Mouse (Mus musculus) lung, embryonic 15.5 days (tissue): ENCODE results near the gene Adam10. TPM values are rescaled to one million over a fixed set of nuclear protein-coding genes. Genes with fewer than 3 reads are reported as not detected.

Experiments
- ATAC-seq: fragments of 200-750 bp; cut with Nextera tagmentation; 2 replicates; pipeline ENCODE4 v1.8.0; 2017; ENCODE audit warnings: moderate number of reproducible peaks, borderline replicate concordance; ENCODE audit not compliant: low FRiP score, low TSS enrichment; ENCODE audit errors: extremely low read depth
- H3K27ac ChIP-seq: fragments of 300-500 bp; sonication (generic); 2 replicates; pipeline ENCODE4 v1.5.1; 2015; ENCODE audit warnings: moderate library complexity, mild to moderate bottlenecking, inconsistent platforms
- H3K27me3 ChIP-seq: fragments of 300-500 bp; sonication (generic); 2 replicates; pipeline ENCODE4 v1.6.1; 2015; ENCODE audit warnings: inconsistent platforms
- H3K36me3 ChIP-seq: fragments of 300-500 bp; sonication (generic); 2 replicates; pipeline ENCODE4 v1.6.1; 2015; ENCODE audit warnings: inconsistent platforms
- H3K4me1 ChIP-seq: fragments of 300-500 bp; sonication (generic); 2 replicates; pipeline ENCODE4 v1.6.1; 2015; ENCODE audit warnings: inconsistent platforms
- H3K4me2 ChIP-seq: fragments of 300-500 bp; sonication (generic); 2 replicates; pipeline ENCODE4 v1.6.1; 2015; ENCODE audit warnings: inconsistent platforms, mild to moderate bottlenecking, moderate library complexity
- H3K4me3 ChIP-seq: fragments of 300-500 bp; sonication (generic); 2 replicates; pipeline ENCODE4 v1.5.1; 2015; ENCODE audit warnings: mild to moderate bottlenecking, inconsistent platforms
- H3K9ac ChIP-seq: fragments of 300-500 bp; sonication (generic); 2 replicates; pipeline ENCODE4 v1.6.1; 2015; ENCODE audit warnings: inconsistent platforms
- H3K9me3 ChIP-seq: fragments of 300-500 bp; sonication (generic); 2 replicates; pipeline ENCODE4 v1.6.1; 2016; ENCODE audit warnings: inconsistent platforms
- WGBS: fragments of 180-500 bp; shearing (Covaris S2); methylation state at CpG from one replicate; pipeline ENCODE4 v1.1.7; 2015; 5-methylcytosine and 5-hydroxymethylcytosine counted together
- polyA plus RNA-seq: library from polyadenylated mRNA; unstranded; fragments of >200 nt; fragmentation: Nextera tagmentation; extraction: Ambion mirVana; gene quantifications from 2 replicates; pipeline ENCODE4 v1.2.1, GENCODE M21; 2015

Adam10 gene
- polyA plus RNA-seq, 1 experiment from 2014 or later = 85.7 TPM

DNA sequence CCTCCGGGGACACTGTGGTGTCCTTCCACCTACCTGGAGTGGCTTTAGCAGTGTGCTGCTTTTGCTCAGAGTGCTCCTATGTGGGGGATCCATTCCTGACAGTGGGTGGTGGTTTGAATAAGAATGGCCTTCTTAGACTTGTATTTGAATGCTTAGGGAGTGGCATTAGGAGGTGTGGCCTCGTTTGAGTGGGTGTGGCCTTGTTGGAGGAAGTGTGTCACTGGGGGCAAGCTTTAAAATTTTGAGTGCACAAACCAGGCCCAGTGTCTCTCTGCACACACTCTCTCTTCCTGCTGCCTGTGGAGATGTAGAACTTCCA, 116.6 kb downstream of the Adam10 start:
- Histone ChIP-seq H3K27me3 (no peaks in the 10 kb centered on the region), H3K4me1 (peaks cover 7% of the 10 kb centered on the region; the same call in 1 of the 2 replicates), H3K4me2 (no peak overlapping the region), H3K9me3 (no peaks in the 10 kb centered on the region), H3K27ac (no peak overlapping the region), H3K36me3 (no peaks in the 10 kb centered on the region), H3K9ac (no peak overlapping the region), H3K4me3 (no peak overlapping the region)
- no peak for ATAC-seq
- 61% methylated on average over 2 of the region's 2 CpGs for WGBS

- H3K36me3 ChIP-seq = no peaks in the 10 kb centered on the region
- H3K9ac ChIP-seq = no peak overlapping the region
- no peaks in the 10 kb centered on the region for H3K9me3 ChIP-seq
- ATAC-seq = no peak
- 26% methylated on average over 8 of the region's 8 CpGs for WGBS
- no peaks in the 10 kb centered on the region for H3K27me3 ChIP-seq
- H3K4me1 ChIP-seq = 0 out of 2 replicates have a peak, but pooled peaks cover 6% of the 10 kb centered on the region
- H3K4me3 ChIP-seq = no peak overlapping the region
- H3K27ac ChIP-seq = no peak overlapping the region
- H3K4me2 ChIP-seq = no peak overlapping the region
These were observed 122.0 kb downstream of the Adam10 start for GRCm38 (mm10) chr9:70800588-70801315.

- Histone ChIP-seq H3K27me3 (no peaks in the 10 kb centered on the region), H3K36me3 (no peaks in the 10 kb centered on the region), H3K4me3 (no peak overlapping the region), H3K27ac (no peak overlapping the region), H3K9me3 (no peaks in the 10 kb centered on the region), H3K4me2 (no peak overlapping the region), H3K9ac (no peak overlapping the region), H3K4me1 (0 out of 2 replicates have a peak, but pooled peaks cover 6% of the 10 kb centered on the region)
- ATAC-seq = no peak
- 84% methylated on average over 3 of the region's 3 CpGs for WGBS
These were observed 123.0 kb downstream of the Adam10 start for GRCm38 (mm10) chr9:70801761-70802160.

- Histone ChIP-seq H3K36me3 (no peaks in the 10 kb centered on the region), H3K4me3 (no peak overlapping the region), H3K27me3 (no peaks in the 10 kb centered on the region), H3K4me1 (0 out of 2 replicates have a peak, but pooled peaks cover 8% of the 10 kb centered on the region), H3K27ac (no peak overlapping the region), H3K9me3 (no peaks in the 10 kb centered on the region), H3K4me2 (no peak overlapping the region), H3K9ac (no peak overlapping the region)
- 73% methylated on average over 3 of the region's 3 CpGs for WGBS
- ATAC-seq = no peak
These were observed 124.0 kb downstream of the Adam10 start for GRCm38 (mm10) chr9:70802816-70803215.

DNA sequence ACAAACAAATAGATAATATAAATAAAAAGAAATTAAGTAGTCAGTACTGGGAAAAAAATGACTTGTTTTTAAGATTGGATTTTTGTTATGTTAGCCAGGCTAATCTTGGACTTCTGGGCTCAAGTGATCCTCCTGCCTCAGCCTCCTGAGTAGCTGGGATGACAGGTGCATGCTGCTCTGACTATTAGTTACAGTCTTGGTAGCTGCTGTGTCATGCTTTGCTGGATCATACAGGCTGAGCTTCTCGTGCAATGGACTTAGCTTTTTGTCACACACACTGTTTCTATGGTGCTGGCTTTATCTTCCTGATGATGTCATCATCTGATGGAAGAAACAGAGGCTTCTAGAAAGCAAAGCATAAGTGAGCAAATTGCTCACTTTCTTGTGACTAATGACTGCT, 127.3 kb downstream of the Adam10 start:
- no peak overlapping the region for H3K4me2 ChIP-seq
- H3K9ac ChIP-seq = no peak overlapping the region
- no peak for ATAC-seq
- H3K4me3 ChIP-seq = no peak overlapping the region
- H3K27me3 ChIP-seq = no peaks in the 10 kb centered on the region
- H3K9me3 ChIP-seq = no peaks in the 10 kb centered on the region
- H3K4me1 ChIP-seq = peaks cover 6% of the 10 kb centered on the region; the same call in 1 of the 2 replicates
- H3K36me3 ChIP-seq = no peaks in the 10 kb centered on the region
- WGBS = 51% methylated on average over 1 of the region's 1 CpGs
- no peak overlapping the region for H3K27ac ChIP-seq

- Histone ChIP-seq H3K9me3 (no peaks in the 10 kb centered on the region), H3K4me3 (no peak overlapping the region)
These were observed 128.9 kb downstream of the Adam10 start for GRCm38 (mm10) chr9:70807714-70808113.

GRCm38 (mm10) chr9:70812551-70812950, 133.8 kb downstream of the Adam10 start:
- 92% methylated on average over 12 of the region's 12 CpGs for WGBS
- H3K36me3 ChIP-seq = no peaks in the 10 kb centered on the region
- no peaks in the 10 kb centered on the region for H3K9me3 ChIP-seq
- H3K27me3 ChIP-seq = no peaks in the 10 kb centered on the region
- H3K9ac ChIP-seq = no peak overlapping the region
- no peak for ATAC-seq
- H3K27ac ChIP-seq = no peak overlapping the region
- no peak overlapping the region for H3K4me2 ChIP-seq
- H3K4me1 ChIP-seq = peaks cover 15% of the 10 kb centered on the region; the same call in 1 of the 2 replicates
- no peak overlapping the region for H3K4me3 ChIP-seq

More at GRCm38 (mm10) chr9:70807714-70808113, 128.9 kb downstream of the Adam10 start:
- H3K36me3 ChIP-seq = no peaks in the 10 kb centered on the region
- no peak for ATAC-seq
- WGBS = 50% methylated on average over 11 of the region's 11 CpGs
- no peak overlapping the region for H3K27ac ChIP-seq
- H3K27me3 ChIP-seq = no peaks in the 10 kb centered on the region
- H3K4me2 ChIP-seq = no peak overlapping the region
- H3K9ac ChIP-seq = no peak overlapping the region
- H3K4me1 ChIP-seq = peaks cover 15% of the 10 kb centered on the region; the same call in 1 of the 2 replicates

GRCm38 (mm10) chr9:70816701-70817305, 138.0 kb downstream of the Adam10 start:
- no peak overlapping the region for H3K9ac ChIP-seq
- no peak overlapping the region for H3K4me3 ChIP-seq
- no peaks in the 10 kb centered on the region for H3K9me3 ChIP-seq
- 63% methylated on average over 14 of the region's 14 CpGs for WGBS
- no peak overlapping the region for H3K27ac ChIP-seq
- no peak overlapping the region for H3K4me2 ChIP-seq
- no peaks in the 10 kb centered on the region for H3K36me3 ChIP-seq
- H3K27me3 ChIP-seq = no peaks in the 10 kb centered on the region
- no peak for ATAC-seq
- H3K4me1 ChIP-seq = 0 out of 2 replicates have a peak, but pooled peaks cover 3% of the 10 kb centered on the region

GRCm38 (mm10) chr9:70817396-70817795, 138.6 kb downstream of the Adam10 start:
- Histone ChIP-seq H3K9ac (no peak overlapping the region), H3K4me1 (0 out of 2 replicates have a peak, but pooled peaks cover 1% of the 10 kb centered on the region), H3K4me3 (no peak overlapping the region), H3K9me3 (no peaks in the 10 kb centered on the region), H3K36me3 (no peaks in the 10 kb centered on the region), H3K4me2 (no peak overlapping the region), H3K27ac (no peak overlapping the region), H3K27me3 (no peaks in the 10 kb centered on the region)
- WGBS = 62% methylated on average over 1 of the region's 1 CpGs
- ATAC-seq = no peak

DNA sequence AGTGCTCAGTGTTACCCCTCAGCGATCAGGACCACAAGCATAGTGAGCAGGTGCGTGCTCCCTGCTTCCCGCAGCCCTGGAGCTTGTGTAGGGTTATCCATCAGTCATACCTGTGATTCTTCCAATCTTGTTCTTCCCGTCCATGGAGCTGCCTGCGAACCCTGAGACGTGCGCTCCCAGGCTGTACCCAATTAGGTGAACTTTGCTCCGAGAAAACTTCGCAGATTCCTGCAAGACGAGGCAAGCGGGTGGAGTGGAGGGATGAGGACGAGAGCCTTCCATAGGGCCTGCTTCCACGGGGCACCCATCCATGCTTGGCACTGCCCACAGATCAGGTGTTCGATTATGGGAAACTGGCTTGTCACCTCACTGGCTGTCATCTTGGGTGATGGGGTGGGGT, 139.9 kb downstream of the Adam10 start:
- H3K27me3 ChIP-seq = no peaks in the 10 kb centered on the region
- H3K9ac ChIP-seq = no peak overlapping the region
- no peak overlapping the region for H3K27ac ChIP-seq
- no peaks in the 10 kb centered on the region for H3K9me3 ChIP-seq
- ATAC-seq = no peak
- H3K4me3 ChIP-seq = no peak overlapping the region
- no peaks in the 10 kb centered on the region for H3K36me3 ChIP-seq
- no peaks in the 10 kb centered on the region for H3K4me1 ChIP-seq
- WGBS = 81% methylated on average over 14 of the region's 14 CpGs
- H3K4me2 ChIP-seq = no peak overlapping the region

GRCm38 (mm10) chr9:70824103-70824502, 145.3 kb downstream of the Adam10 start:
- 82% methylated on average over 3 of the region's 3 CpGs for WGBS
- no peaks in the 10 kb centered on the region for H3K9me3 ChIP-seq
- no peak overlapping the region for H3K9ac ChIP-seq
- no peak overlapping the region for H3K4me2 ChIP-seq
- H3K4me3 ChIP-seq = no peak overlapping the region
- no peaks in the 10 kb centered on the region for H3K4me1 ChIP-seq
- no peak overlapping the region for H3K27ac ChIP-seq
- no peak for ATAC-seq
- no peaks in the 10 kb centered on the region for H3K27me3 ChIP-seq
- no peaks in the 10 kb centered on the region for H3K36me3 ChIP-seq

DNA sequence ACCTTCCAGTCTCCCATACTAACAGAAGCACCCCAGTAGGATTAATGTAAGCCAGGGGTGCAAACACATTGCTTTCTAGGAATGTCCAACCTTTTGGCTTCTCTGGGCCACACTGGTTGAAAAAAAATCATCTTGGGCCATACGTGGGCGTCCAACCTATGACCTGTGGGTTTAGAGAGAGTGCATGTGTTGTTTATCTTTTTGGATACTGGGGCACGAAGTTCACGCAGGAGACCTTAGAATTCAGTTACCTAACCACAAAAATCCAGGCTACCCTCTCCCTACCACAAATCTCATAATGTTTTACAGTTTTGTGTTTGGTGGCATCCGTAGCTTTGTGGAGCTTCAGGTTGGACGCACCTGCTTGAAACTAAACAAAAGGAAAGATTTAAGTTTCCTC, 149.1 kb downstream of the Adam10 start:
- H3K4me1 ChIP-seq = no peaks in the 10 kb centered on the region
- H3K27me3 ChIP-seq = no peaks in the 10 kb centered on the region
- no peaks in the 10 kb centered on the region for H3K9me3 ChIP-seq
- H3K27ac ChIP-seq = no peak overlapping the region
- H3K9ac ChIP-seq = no peak overlapping the region
- WGBS = 75% methylated on average over 6 of the region's 6 CpGs
- no peak overlapping the region for H3K4me2 ChIP-seq
- no peak overlapping the region for H3K4me3 ChIP-seq
- H3K36me3 ChIP-seq = no peaks in the 10 kb centered on the region
- ATAC-seq = no peak
